Mouse (Mus musculus) fibroblast of lung, adult 2 months (primary cell): ENCODE results near the gene Cdpf1.

Experiments used
- DNase-seq: peaks from one replicate; pipeline ENCODE4 v3.0.0-alpha.2; 2011; ENCODE audit warnings: low read depth

Gene Cdpf1

DNA sequence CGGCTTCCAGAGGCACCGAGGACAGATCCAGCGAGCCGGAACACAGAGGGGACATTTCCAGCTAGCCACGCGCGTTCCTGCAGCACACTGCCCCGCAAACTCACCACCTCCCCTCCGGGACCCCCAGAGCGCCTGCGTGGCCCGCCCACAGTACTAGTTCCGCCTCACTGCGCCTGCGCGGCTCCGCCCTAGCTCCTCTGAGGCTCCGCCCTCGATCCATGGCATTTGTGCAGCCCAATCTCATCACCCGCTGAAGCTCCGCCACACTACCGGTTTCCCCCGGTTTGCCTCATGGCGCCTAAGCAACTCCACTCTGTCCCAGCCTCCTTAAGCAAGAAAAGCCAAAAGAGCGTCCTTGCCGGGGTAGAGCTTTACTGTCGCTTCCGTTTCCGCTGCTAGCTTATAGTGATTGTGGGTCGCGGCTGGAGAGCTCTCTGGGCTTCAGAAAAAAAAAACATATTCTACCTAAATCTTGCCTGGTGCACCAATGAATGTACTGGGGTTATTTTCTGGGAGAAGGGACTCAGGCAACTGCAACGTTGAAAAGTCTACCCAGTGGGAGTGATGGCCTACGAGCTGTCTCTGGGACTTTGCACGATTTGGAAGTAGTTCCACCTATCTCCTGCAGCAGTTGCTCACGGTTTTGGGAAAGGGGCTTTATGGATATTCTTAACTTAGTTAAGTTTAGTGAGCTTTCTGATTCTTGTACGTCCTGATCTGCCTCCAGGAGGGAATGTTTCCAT is at the start of gene Cdpf1:
Gene Cdpf1, minus strand, starts transcription at position 163 of the 743 bp plus-strand sequence.
- DNase-seq, result peak; percentile 95

DNA sequence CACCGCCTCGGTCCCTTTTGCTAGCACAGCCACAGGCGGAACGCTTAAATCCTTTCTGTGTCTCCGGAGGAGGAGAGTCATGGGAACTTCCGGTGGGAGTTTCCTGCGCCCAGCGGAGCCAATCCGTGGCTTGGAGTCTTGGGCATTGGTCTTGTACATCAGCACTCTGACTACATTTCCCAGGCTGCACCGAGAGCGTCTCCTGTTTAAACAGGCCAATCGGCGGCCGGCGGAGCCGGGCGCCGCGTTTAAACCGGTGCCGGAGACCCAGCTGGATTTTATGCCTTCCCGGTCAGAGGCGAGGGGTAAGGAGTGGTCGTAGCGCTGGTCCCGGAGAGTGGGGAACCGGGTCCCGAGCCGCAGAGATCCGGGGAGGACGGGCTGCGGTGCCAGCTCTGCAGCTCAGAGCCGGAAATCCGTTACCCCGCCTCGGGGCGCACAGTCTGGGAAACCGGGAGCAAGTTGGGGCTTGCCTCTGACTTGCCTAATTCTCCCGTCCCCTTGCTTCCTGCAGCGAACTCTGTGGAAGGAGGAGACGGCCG is 48.1 kb upstream of the Cdpf1 start, which contains the start of gene Gtse1:
Gene Gtse1, plus strand, starts transcription at position 256 of the 542 bp plus-strand sequence.
- DNase-seq, result peak; percentile 92

DNA sequence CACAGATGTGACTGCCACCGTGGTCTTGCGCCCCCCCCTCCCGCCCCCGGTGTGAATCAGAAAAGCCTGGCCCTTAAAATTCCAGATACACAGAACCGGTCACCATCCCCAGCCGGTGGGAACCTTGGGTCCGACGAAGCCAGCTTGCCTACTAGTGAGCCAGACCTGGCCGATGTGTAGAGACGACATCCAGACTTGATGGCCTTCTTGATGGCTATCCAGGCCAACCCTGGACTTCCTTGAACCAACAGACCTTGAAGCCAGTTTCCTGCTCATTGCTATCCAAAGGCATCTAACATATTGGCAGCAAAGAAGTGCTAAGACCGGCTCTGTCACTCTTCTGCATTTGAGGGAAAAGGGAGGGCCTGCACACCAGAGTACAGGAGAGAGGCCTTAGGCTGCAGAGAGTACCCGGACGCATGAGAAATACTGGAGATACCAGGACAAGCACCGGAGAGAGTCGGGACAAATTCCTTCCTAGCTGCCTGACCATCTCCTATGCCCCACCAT is 47.5 kb upstream of the Cdpf1 start:
- no peak for DNase-seq

DNA sequence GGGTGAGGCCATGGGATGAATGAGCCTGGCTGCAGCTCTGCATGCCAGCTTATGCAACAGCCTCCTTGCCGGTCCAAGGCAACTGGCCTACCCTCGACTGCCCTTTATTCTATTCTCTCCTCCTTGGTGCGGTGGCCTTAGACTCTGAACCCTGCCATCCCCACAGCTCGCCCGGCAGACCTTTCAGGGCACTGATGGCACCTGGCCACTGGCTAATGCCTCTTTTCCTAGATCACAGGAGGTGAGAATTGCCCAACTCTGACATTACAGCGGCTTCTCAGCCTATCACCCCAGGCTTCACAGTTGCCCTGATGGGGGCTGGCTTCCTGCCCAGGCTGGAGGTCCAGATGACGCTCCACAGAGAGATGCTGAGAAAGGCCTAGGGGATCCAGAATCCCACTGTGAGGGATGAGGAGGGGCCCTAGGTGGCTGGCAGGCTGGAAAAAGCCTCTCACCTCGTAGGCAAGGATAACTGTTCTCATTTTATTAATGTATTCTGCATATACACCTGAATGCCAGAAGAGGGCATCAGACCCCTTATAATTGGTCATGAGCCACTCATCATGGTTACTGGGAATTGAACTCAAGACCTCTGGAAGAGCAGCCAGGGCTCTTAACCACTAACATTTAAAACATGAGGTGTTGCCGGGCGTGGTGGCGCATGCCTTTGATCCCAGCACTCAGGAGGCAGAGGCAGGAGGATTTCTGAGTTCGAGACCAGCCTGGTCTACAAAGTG is 40.3 kb upstream of the Cdpf1 start:
- no peak for DNase-seq

DNA sequence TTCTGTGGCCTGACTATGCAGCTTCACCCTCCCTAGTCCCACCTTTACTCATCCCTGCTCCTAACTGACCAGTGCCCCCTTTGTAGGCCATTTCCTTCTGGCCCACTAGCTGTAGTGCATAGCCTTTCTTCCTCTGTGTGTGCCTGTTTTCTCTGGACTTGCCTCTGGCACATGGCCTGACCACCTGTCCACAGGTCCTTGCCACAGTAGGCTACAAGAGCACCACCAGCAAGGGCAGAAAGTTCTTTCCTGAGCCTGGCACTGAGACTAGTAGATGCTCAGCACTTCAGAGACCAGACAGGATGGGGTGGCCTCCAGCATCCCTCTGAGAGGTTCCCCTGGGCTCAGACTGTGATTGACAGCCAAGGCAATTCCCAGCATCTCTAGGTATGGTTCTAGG is 33.6 kb upstream of the Cdpf1 start:
- DNase-seq, result no peak

DNA sequence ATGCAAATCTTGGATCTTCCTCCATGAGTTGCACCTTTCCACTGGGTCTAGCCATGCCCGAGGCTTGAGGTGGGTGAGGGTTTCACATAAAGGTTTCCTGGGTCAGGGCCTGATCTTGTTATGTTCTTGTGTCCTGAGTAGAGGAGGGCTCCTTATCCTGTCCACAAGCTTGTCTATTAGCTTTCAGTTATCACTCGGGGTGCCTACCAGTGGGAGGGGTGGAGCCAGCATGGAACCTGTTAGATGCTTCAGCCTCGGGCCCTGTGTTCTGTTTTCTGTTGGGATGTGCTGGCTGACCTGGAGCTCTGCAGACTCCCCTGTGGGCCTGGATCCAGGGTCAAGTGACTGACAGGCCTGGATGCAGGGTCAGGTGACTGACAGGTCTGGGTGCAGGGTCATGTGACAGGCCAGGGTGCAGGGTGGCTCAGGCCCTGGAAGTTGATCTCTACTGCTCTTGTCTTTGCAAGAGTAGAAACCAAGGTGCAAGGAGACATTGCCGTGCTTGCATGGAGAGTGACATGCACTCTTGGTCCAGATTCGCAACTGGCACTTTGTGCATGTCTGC is 30.4 kb upstream of the Cdpf1 start:
- DNase-seq, result no peak

DNA sequence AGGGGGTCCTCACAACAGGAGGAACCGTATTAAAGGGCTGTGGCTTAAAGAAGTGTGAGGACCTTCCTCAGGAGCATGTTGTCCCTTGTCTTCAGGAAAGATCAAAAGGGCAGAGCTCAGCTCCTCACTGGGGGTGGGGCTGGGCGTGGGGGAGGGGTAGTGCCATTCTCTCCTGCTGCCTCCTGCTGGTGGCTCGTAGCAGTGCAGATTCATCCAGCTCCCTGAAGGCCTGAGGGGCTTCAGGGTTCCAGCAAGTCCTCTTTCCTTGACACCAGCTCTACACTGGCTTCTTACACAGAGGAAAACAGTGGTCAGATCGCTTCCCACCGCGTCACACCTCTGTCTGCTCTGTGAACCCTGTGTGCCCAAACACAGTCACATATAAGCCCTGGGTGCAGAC is 29.5 kb upstream of the Cdpf1 start:
- DNase-seq, result no peak

DNA sequence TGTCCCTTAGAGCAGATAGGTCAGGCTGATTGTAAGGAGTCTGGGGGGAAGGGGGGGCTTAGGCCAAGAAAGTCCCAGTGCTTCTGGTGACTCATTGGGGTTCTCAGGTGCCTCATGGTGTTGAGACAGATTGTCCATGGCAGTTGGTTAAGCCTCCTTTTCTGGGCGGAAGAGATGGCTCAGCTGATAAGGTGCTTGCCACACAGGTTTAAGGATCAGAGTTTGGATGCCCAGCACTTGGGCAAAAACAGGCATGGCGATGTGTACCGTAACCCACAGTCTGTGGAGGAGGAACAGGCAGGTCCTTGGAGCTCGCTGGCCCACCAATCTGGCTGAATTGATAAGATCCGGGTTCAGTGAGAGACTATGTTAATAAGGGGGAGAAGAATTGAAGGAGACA is 25.4 kb upstream of the Cdpf1 start:
- DNase-seq, result no peak

DNA sequence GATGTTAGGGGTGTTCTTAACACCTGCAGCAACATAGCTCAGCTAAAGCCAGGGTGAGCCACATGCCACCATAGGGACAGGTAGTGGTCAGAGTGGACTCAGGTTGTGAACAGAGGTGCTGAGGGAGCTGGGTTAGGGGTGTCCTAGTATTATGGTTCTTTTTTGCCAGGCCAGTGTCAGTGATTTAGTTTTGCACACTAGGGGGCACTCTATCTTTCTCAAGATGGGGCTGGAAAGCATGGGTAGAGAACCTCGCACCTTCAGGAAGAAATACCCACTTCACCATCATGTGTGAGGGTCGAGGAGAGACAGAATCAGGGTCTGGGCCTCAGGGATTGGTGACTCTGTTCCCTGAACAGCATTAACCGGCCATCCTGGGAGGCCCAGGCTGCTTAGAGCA is 23.8 kb upstream of the Cdpf1 start:
- no peak for DNase-seq

DNA sequence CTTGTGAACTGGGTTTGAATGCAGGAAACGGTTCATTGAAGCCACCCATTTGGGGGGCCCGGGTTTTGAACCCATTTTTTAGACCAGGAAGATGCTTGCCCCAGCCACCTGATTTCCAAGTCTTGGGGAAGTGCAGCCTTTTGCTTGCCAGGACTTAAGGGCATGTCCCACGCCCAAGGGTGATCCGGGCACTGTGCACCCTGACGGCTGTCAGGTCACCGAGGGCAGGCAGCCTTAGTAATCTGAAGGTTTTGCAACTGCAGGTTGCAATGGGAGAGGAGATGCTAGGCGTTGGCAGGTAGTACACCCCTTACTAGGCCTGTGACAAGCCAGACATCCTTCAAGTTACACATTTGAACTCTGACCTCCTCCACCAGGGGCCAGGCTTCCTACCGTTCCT is 21.1 kb upstream of the Cdpf1 start:
- DNase-seq, result no peak

DNA sequence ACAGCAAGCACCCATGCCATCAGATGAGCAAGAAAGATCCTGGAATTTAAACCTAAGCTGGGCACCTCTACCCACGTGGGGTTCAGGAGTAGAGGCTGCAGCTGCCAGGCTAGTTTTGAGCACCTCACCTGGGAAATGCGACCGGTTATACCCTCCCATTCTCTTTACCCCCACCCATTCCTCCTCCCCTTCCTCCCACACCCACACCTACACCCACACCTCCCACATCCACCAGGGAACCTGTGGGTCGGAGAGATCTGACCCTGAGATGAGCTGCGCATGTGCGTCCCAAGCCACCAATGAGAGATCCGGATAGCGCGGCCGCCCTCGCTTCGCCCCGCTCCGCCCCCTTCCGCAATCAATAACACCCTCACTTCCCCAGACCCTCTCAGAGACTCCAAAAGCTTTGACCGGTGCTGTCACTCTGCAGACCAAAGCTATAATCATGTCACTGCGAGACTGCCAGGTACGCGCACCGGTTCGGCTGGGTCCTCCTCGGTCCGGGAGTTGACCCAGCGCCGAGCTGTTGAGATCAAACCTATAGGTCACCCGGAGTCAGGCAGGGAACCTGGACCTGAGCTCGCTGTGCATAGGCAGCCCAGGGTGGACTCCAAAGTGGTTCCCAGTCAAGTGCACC is 20.6 kb upstream of the Cdpf1 start, which contains the start of gene Ttc38:
Gene Ttc38, plus strand, starts transcription at position 353 of the 637 bp plus-strand sequence.
- peak; percentile 45 for DNase-seq

DNA sequence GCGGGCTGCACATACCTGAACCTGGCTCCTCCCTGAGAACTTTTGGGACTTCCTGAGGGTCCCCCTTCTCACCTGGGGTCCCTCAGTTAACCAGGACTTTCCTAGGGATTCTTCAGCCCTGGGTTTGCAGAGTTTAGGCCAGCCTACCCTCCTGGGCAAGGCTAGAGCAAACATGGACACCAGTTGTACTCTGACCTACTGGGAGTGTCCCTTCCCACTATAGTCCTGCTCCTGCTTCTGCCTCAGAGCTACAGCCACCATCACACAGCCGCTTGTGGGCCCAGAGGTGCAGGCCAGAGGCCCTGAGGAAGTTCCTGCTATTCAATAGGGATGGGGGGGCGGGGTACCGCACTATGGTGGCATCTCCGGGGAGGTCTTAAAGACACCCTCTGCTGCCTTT is 18.0 kb upstream of the Cdpf1 start:
- no peak for DNase-seq

DNA sequence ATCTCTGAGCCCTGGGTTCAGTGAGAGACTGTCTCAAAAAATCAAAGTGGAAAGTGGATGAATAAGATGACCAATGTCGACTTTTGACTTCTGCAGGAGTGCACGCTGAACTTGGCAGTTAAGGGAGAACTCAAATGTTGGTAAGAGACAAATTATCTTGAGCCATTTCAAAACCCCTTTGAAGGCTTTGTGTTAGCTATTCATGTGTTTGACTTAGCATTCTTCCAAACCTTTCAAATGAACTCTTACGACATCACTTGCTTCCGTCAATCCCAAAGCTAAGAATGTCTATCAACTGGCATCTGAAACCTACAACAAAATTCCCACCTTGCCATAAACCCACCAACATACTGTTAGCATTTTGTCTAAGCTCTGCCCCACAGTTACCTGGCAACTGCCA is 16.6 kb upstream of the Cdpf1 start:
- DNase-seq, result no peak

DNA sequence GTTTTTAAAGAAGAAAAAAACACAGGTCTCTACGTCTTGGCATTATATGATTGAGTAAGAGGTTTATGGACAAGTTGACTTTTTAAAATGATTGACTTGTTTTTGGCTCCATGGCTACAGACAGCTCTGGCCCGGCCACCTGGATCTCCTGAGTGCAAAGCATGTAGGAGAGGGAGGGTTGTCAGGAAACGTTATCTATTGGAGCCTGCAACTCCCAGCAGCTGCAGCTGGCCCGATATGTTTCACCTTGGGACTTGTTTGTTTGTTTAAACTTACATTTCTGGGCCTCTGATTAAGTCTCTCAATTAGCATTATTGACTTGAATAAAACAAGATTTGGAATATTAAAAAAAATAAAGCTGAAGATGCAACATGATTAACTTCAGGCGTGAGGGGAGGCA is 15.2 kb upstream of the Cdpf1 start:
- no peak for DNase-seq

DNA sequence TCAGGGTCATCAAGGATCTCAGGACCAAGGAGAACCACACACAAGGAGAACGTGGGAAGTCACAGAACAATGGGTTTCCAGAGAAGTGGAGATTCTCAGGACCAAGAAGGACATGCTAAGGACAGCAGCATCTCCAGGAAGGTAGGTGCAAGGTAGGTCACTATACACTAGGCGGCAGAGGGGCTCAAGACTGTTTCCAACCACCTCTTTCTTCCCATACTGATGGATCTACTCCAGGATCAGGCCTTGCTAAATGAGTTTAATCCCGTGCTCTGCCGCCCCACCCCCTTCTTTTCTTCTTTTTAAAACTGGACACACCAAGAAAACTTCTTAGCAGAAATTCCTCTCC is 10.5 kb upstream of the Cdpf1 start:
- DNase-seq, result no peak

DNA sequence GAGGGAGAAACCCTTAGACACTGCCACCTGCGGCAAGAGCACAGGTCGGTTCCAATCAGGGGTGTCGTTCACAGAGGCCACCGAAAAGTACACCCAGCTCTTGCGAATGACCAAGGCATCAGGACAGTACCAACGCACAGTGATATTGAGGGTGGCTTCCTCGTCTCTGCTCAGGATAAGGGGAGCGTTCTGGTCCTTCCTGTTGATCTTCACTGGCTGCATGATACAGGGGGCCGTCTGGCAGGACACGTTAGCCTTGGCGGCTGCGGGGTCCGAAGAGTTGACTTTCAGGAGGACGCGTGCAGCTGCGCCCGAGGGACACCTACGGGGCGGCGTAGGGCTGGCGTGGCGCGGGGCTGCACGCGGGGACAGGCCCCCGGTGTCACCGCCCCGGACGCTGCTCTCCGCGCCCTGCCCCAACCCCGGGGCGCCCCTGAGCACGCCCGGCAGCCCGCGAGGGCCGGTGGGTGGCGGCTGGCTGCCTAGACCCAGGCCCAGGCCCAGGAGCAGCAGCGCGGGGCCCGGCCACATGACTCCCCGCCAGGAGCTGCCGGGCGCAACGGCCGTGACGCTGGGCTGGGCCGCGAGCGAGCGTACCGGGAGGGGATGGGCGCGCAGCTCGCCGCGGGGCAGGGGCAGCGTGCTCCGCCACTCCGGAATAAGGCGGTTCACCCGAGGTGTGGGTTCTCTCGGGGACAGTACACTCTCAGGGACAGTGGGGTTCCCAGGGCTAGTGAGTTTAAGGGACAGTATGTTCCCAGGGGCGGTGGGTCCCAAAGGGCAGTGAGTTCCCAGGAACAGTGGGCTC is 9.9 kb upstream of the Cdpf1 start, which contains the start of gene Pkdrej:
Gene Pkdrej, minus strand, starts transcription at position 532 of the 808 bp plus-strand sequence.
- no peak for DNase-seq

DNA sequence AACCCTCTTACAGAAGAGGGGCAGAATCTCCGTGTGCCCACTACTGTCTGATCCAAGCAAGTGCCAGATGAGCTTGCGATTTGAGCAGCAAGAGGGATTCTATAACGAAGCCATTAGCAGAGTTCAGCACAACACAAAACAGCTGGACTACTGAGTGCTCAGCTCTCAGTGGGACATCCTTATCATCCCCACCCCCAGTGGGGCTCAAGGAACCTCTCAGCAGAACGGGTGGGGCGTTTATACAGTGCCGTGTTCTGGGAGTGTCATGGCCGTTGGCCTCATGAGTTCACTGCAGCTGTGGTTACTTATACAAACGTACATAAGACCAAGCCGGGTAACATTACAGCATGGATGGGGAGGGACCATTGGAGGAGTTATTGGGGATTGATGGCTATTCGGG is 1.9 kb upstream of the Cdpf1 start:
- DNase-seq, result no peak

DNA sequence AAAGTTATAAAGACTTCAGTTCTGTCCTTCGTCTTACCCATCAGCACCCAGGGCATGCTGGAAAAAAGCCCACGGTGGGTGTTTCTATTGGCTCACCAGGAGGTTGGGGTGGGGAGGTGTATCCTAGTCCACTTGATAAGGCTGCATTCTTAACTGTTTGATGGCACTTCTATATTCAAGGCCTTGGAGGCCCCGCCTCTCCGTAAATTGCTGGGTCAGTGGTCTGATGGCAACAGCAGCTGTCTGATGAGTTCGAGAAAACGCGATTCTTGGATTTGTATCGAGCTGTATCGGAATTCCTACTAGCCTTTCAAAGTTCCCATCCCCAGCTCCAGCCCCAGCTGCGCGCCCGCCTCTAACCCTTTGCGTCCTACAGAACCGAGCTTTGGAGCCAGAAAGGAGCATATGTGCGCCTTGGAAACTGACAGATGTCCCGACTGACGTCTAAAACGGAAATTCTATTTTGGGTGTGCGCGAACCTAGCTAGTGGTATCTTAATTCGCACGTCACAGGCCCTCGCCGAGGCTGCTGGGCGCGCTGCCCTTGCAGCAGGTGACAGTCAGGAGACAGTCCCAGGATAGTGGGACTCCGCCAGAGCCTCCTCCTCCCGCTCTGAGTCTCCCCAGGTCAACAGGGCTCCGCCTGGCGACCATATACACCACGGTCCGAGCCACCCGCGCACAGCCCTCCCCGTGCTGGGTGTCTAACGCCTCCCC is 533 bp downstream of the Cdpf1 start:
- peak; percentile 22 for DNase-seq

DNA sequence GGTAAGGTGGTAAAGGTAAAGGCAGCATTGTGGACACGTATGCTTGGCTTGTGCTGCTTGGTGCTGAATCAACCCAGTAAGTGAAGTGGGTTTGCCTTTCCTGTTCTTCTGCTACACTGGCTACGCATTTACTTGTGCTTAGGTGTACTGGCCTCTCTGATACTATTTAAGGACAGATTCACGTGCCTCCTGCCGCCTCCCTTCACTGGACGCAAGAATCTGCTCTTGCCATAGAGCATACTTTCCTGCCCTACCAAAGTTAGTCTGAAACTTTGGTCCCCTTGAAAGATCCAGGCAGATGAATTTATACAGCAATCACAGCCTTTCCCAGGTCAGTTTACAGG is 1.1 kb downstream of the Cdpf1 start:
- no peak for DNase-seq

DNA sequence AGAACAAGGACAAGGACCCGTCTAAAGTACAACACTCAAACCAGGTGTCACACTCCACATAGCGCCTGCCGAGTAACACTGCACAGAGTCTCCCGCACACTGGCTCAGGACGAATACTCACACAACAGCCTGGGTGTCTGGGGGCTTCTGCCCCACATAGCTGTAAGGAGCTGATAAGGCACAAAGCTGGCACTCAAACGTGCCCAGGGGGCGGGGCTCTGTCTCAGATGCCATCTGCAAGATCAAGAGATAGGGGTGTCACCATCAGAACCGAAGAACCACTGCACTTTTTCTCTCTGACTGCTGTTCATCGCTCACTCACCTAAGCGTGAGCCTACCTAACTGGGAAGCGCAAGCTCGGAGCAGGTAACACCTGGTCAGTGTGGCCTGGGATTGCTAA is 2.4 kb downstream of the Cdpf1 start:
- DNase-seq, result no peak

DNA sequence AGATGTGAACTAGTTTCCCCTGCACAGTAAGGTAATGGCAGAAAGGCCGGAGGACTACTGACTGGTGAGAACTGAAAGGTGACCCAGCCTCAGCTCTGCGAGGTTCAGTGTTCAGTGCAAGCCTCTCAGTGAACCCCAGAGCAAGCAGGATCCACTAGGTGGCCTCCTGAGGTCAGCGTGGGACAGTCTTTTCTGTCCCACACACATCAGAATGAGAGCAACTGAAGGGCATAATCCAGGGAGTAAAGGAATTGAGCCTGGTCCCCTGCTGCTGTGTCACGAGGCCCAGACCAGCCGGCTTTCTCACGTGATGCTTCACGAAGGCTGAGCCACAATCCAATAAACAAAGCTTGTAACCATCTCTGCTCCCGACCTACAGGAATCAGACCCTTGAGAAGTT is 3.1 kb downstream of the Cdpf1 start:
- DNase-seq, result no peak
